Mouse (Mus musculus) hindlimb bud, embryonic 11.5 days (tissue): ENCODE data around the gene Lrrc31.
"Not testable (repeated sequence)": the region's sequence is repeated elsewhere in the genome, so short reads cannot be mapped to it uniquely, and the experiment has no call there.

Experiments used
- DNase-seq: peaks from one replicate; pipeline ENCODE4 v3.0.0-alpha.2; 2012; ENCODE audit warnings: low read depth, low spot score; ENCODE audit errors: extremely low spot score

Gene Lrrc31

GRCm38 (mm10) chr3:30699711-30700505 lies at the start of gene Lrrc31:
Gene Lrrc31 (minus strand): TSS chr3:30699843.
- not testable (repeated sequence) for DNase-seq

GRCm38 (mm10) chr3:30748316-30748715 lies 48.7 kb upstream of the Lrrc31 start:
- DNase-seq, result no peak

GRCm38 (mm10) chr3:30746006-30746405 lies 46.4 kb upstream of the Lrrc31 start, which contains the start of gene Samd7:
Gene Samd7 (plus strand): TSS chr3:30746293.
- no peak for DNase-seq

DNA sequence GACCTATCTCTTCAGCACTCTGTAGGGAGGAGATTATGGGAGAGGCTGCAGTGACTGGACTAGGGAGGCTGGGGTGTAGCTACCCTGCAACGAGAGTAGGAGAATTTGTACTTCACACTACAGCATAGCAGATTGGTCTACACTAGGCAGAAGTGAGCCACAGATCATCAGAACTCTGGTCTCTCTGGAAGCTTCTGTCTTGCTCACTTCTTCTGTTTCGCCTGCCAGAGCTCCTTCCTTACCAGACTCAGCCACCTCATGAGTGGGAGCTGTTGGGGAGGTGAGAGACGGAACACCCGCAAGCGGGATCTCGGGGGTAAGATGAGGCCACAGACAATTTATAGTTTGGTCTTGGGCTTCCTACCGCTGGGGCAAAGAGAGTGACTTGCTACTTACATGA lies 43.2 kb upstream of the Lrrc31 start:
- no peak for DNase-seq

GRCm38 (mm10) chr3:30741306-30741705 lies 41.7 kb upstream of the Lrrc31 start:
- DNase-seq, result no peak

DNA sequence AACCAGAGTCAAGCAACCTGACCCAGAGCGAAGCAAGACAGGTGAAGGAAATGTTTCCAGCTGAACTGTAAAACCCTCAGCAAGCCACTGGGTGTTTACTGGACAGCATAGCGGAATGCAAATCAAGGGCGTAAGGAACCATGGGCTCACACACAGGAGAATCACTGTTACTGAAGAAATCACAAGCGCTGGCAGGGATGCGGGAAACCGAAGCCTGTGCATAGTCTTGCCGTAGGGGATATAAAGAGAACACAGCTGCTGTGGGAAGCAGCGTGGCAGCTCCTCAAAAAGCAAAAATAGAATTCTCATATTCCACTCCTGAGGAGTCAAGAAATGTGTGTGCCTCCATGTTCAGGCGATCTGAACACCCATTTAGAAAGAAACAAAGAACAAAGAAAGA lies 37.2 kb upstream of the Lrrc31 start:
- peak; percentile 2 for DNase-seq

- no peak for DNase-seq
Measured at GRCm38 (mm10) chr3:30729046-30729445, 29.4 kb upstream of the Lrrc31 start.

DNA sequence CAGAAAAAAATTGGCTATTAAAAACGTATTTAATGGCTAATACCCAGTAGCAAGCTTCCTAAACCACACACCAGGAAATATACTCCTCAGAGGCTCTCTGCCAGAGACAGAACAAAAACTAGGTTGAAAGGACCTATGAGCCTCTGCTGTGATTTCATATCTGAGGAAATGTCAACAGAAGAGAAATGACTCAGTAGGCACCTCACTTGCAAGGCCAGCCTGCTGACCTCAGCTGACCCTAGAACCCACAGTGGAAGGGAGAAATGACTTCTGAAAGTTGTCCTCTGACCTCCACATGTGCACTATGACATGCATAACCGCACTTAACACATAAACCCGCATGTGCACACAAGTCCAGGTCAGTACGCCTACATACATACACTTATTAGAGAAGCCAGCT lies 27.6 kb upstream of the Lrrc31 start:
- no peak for DNase-seq

DNA sequence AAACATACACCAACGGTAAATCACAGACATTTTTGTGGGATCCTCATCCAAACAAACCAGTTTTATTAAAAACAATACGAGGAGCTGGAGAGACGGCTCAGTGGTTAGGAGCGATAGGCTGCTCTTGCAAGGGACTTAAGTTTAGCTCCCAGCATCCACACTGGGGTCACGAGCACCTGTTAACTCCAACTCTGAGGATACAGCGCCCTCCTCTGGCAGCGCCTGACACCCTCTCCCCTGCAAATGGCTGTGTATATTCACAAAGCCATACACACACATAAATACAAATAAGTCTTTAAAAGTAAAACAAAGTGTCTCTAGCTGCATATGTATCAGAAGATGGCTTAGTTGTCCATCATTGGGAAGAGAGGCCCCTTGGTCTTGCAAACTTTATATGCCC lies 25.9 kb upstream of the Lrrc31 start:
- no peak for DNase-seq

GRCm38 (mm10) chr3:30724848-30725465 lies 25.3 kb upstream of the Lrrc31 start:
- DNase-seq, result no peak

GRCm38 (mm10) chr3:30724105-30724824 lies 24.6 kb upstream of the Lrrc31 start:
- DNase-seq, result no peak

- no peak for DNase-seq
Measured at GRCm38 (mm10) chr3:30723179-30723578, 23.5 kb upstream of the Lrrc31 start.

GRCm38 (mm10) chr3:30722461-30722860 lies 22.8 kb upstream of the Lrrc31 start:
- DNase-seq, result no peak

DNA sequence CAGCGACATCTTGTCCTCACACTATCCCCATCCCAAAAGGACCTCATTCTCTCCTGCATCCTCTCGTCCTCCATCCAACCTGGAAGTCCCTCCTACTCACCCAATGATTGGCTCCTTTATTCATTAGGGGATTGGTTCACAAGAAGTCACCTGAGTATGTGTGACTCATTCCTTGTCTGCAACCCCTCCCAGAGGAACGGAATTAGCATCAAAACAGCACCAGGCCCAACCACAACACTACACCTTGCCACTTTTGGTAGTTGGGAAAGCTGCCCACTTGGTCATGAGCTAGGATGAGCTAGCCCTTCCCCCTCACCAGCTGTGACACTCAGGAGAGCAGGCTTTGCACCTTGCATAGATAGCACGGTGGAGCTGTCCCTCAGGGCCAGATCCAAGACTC lies 22.4 kb upstream of the Lrrc31 start:
- no peak for DNase-seq

DNA sequence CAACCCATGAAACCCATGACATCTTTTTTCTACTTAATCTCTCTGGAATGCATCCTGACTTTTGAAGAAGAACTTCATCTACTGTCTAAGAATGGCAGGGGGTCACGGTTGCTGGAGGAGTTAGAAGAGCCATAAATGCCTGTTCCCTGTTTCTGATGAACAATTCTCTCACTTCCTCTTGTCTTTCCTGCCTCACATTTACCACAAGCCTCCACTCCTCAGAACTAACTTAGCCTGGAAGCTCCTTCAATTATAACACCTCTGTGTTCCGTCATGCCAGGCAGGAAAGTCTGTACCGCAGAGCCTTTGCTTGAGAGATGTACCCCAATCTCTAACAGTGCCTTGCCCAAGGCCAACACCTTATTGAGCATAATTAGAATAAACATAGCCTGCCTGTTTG lies 19.0 kb upstream of the Lrrc31 start:
- DNase-seq, result no peak

- no peak for DNase-seq
Measured at GRCm38 (mm10) chr3:30713334-30713733, 13.7 kb upstream of the Lrrc31 start.

DNA sequence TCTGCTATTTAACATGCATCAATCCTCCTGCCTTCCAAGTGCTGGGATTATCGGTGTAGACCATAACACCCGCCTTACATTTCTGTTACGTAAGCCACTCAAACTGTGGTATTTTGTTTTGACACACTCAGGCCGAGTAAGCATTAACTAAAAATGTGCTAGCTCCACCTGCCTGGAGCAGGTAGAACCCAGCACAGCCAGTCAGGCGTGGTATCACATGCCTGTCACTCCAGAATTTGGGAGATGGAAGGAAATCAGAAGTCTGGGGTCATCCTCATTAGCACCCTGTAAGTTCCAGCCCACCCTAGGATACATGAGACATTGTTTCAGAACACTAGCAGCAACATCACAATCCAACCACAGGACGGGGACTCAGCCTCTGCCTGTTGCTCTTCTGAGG lies 10.5 kb upstream of the Lrrc31 start:
- DNase-seq, result no peak

- no peak for DNase-seq
Measured at GRCm38 (mm10) chr3:30706614-30707276, 7.1 kb upstream of the Lrrc31 start.

GRCm38 (mm10) chr3:30705977-30706376 lies 6.3 kb upstream of the Lrrc31 start:
- DNase-seq, result no peak

DNA sequence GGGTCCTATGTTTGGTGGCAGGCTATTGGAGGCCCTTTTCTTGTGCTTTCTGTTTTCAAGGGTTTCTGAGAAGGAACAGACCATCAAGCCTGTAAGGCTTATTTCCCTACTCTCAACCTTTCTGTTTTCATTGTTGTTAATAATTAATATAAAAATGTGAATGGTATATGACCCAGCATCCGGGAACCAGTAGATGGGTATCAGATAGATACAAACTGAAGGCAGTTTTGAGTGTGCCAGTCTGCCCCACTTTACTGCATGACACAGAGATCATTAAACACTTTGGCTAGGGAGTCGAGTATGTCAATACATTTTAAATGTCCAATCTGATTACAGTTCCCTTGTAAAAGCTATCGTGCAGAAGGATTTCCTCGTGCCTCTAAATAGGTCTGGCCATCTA lies 1.8 kb downstream of the Lrrc31 start:
- no peak for DNase-seq

DNA sequence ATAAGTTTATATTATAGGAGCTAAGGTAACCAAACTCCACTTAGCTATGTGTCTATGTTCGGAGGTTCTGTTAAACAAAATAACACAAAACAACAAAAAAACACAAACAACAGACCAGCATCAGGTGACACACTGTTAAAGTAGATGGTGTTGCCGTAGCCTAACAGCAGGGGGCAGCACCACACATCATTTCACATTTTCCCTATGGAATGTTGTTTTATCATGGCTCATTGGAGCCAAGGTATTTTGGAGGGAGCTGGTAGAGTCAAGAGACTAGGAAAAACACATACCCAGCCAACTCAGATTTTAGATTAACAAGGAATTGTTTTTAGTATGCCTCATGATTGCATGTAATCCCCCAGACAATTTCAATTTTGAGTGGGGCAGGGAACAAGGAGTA lies 3.3 kb downstream of the Lrrc31 start:
- peak; percentile 53 for DNase-seq
